Mouse (Mus musculus) right cerebral cortex, adult 18-20 months (tissue): ENCODE data around the gene Mettl25.
A peak's percentile ranks its signal among the peaks of the same experiment; 100 is the strongest.

Experiments used
- DNase-seq: peaks from one replicate; pipeline ENCODE4 v3.0.0; 2022; ENCODE audit warnings: mixed read lengths

Gene Mettl25

DNA sequence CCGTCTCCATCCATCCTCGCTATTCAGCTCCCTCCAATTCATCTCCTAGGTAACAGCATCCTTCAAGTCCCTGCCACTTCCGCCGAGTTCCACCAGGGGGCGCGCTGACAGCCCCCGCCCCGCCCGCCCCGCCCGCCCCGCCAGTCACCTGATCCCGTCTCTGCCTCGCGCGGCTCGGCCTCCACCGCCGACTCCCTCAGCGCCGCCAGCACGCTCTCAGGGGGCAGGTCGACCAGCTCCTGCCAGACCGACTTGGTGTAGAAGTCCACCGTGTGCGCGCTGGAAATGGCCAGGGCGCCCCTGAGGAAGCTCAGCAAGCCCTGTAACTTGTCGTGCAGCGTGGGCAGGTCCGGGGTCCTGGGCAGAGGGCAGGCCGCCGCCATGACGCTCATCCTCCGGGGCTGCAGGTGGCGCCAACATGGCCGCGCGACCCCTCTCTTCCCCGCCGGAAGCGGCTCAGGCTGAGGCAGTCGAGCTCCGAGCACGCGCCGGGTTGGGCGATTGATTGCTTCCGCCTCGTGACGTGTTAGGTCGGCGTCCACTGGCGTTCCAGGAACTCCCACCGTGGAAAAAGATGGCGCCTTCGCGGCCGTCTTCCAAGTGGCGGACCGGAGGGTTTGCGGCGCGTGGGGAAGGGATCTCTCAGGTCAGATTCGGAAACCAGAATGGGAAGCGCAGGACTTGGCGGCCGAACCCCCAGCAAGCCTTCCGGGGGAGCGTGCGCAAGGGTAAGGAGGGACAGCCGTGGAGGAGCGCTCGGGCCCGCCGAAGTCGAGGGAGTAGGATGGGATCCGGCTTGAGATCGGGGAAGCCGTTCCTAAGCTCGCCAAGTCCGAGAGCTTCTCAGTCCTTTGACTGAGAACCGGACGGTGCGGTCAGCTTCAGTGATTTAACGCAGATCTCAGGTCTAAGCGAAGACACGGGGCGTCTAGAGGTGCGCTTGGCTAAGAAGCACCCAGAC, at the start of gene Mettl25, which contains the start of gene Ccdc59:
Mettl25 (minus strand) TSS at position 453 of the 961 bp plus-strand sequence.
Ccdc59 (plus strand) TSS at position 140 of the 961 bp plus-strand sequence.
- DNase-seq, result peak; percentile 98

DNA sequence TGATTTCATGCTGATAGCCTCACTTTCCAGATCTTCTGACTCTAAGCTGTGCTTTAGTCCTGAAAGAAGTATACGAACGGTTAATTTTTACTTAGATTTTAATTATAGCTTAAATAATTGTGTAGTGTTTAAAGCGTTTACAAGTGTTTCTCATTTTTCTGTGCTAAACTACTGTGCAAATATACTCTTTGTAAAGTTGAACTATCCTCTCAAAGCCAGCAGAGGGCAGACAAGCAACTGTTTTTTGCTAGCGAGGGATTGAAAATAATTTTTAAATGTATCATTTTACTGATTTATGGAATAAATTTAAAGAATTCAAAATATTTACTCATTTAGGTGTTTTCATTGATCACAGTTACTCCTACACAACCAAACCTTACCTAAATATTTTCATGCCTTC, 26.1 kb upstream of the Mettl25 start:
- DNase-seq, result no peak

DNA sequence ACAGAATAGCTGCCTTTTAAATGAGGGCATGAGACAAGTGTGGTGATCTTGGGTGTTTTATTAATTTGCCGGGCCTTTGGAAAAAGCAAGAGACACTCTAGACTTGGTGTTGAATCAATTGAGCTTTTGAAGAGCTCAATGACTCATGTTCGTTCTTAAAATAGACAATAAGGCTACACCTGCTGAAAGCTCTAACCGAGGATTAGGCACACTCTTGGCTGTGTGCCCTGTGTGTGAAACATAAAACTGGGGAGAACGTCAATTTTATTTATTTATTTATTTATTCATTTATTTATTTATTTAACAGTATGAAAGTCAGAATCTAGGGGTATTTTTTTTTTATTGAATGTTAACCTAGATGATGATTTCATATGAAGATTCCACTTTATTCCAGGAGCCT, 10.0 kb upstream of the Mettl25 start:
- no peak for DNase-seq

GRCm38 (mm10) chr10:105850286-105850685, 9.1 kb upstream of the Mettl25 start:
- DNase-seq, result no peak

GRCm38 (mm10) chr10:105842574-105842973, 1.4 kb upstream of the Mettl25 start:
- DNase-seq, result no peak

DNA sequence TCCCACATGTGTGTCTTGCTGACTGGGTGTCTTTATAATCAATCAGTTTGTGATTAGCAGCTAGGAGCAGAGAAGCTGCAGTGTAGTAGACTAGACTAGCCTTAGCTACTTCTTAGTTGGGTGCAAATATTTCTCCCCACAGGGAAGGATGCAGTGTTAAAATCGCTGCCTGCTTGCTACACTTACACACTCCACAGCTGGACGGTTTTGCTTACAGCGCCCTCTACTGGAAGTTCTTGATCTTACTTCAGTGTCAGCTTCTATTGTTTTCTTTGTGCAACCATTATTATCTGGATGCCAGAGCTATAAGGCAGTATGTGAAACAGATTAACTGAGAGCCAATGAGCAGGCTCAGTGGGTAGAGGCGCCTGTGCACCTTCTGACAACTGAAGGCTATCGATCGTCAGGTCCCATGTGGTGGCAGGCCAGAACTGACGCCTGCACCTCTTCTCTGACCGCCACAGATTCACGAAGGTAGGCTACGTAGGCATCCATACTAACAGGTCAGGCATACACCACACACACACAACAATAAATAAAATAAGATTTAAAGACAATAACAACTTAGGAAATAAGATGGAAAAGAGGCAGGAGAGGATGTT, 6.5 kb downstream of the Mettl25 start:
- peak; percentile 31 for DNase-seq

GRCm38 (mm10) chr10:105806259-105807010, 34.7 kb downstream of the Mettl25 start:
- DNase-seq, result no peak

DNA sequence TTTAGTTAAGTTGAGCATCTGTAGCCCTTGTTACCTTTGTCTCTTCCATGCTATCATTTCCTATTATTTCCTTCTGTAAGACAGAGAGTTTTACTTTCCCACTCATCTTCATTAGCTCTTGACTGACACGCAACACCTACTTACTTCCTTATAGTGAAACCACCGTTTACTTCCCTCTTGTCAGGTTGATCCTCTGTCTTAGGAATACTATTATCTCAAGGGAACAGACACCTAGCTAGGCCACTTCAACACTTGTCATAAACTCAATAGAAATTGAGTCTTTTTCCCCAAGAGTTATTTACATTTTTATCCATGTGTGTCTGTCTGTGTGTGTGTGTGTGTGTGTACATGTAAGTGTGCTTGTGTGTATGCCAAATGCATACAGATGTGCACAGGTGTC, 37.7 kb downstream of the Mettl25 start:
- no peak for DNase-seq

DNA sequence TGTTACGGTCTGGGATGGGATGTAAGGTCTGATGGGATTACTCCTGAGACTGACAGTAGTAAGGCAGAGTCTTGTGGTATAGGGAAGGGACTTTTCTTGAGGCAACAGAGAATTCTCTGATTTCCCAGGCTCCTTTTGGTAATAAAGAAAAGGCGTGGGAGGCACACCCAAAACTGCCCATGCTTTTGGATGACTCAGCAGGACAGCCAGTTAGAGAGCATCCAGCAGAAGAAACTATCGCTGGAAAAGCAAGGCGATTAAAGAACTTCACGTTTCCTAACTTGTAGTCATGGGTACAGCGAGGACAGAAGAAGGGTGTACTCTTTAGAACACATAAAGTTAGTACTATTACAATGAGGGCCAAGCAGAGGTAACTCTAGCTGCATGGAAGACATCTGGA, 39.0 kb downstream of the Mettl25 start:
- DNase-seq, result peak; percentile 18

- DNase-seq, result no peak
These were observed 40.0 kb downstream of the Mettl25 start for GRCm38 (mm10) chr10:105801147-105801546.

GRCm38 (mm10) chr10:105797250-105797924, 43.8 kb downstream of the Mettl25 start:
- no peak for DNase-seq

DNA sequence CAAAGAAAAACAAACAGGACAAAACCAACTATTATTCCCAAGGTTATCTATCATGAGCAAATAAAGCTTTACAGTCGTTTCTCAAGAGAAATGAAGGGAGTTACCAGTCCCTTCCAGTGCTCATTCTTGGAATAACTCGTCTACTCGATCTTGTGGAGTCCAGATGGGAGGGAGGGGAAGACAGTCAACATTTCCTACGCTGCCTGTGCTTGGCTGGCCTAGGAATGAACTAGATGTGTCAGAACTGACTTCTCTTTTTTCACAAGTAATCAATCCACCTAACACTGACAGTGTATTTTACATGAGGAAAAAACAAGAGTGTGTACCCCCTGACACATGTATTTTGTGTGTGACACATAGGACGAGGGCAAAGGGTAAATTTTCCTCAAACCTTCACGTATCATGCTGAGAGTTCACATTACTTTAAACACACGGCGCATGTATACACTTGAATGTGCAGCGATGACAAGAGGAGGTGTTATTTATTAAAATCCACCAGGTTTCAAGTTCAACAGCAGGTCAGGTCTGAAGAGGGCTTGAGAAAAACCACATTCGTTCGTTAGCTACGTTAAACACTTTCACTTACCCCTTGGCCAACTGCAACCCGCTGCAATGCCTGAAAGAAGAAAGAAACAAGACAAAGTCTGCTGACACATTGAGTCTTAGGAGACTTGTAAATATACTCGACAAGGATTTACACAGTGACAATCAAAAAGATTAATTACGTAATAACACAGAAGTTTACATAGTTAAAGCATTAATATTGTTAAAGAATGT, 47.2 kb downstream of the Mettl25 start:
- DNase-seq, result no peak

GRCm38 (mm10) chr10:105788744-105789486, 52.3 kb downstream of the Mettl25 start:
- DNase-seq, result peak; percentile 76

GRCm38 (mm10) chr10:105783766-105784165, 57.4 kb downstream of the Mettl25 start:
- DNase-seq, result no peak

GRCm38 (mm10) chr10:105774382-105774781, 66.8 kb downstream of the Mettl25 start:
- DNase-seq, result peak; percentile 73

DNA sequence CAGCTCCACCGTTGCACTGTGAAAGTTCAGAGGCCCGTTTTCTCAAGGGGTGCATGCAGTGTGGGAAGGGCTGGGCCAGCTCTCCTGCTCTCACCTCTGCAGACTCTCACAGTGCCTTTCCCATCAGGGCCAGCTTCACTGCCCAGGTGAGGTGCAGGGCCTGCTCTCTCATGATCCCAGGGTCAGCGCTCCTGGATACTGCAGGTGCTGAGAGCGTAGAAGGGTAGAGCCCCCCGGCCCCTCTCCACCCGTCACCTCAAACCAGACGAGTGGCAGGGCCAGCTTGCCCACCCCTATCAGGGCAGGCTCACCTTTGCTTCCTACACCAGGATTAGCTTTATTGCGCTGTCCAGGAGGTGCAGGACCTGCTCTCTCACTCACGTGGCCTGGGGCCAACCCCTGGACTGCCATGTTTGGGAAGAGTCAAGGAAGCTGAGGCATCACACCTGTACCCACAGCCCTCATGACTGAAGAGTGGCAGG, 68.3 kb downstream of the Mettl25 start:
- no peak for DNase-seq

DNA sequence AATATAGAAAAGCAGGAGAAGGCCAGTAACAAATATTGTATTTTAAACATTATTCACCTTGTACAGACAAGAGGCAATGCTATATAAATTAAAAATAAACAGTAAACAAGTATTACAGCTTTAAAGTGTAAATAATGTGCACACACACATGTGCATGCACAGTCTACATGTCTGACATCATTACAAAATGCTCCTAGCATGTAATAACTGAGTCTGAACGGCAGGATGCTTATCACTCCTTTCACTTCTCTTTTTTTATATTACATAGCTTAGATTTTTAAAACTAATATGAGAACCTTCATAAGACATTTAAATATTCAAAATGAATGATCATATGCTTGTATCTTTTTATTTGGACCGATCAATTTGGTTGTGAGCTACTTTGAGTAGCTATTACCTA, 77.2 kb downstream of the Mettl25 start:
- DNase-seq, result no peak

GRCm38 (mm10) chr10:105760460-105760859, 80.7 kb downstream of the Mettl25 start:
- DNase-seq, result no peak

GRCm38 (mm10) chr10:105760046-105760445, 81.1 kb downstream of the Mettl25 start:
- DNase-seq, result no peak

DNA sequence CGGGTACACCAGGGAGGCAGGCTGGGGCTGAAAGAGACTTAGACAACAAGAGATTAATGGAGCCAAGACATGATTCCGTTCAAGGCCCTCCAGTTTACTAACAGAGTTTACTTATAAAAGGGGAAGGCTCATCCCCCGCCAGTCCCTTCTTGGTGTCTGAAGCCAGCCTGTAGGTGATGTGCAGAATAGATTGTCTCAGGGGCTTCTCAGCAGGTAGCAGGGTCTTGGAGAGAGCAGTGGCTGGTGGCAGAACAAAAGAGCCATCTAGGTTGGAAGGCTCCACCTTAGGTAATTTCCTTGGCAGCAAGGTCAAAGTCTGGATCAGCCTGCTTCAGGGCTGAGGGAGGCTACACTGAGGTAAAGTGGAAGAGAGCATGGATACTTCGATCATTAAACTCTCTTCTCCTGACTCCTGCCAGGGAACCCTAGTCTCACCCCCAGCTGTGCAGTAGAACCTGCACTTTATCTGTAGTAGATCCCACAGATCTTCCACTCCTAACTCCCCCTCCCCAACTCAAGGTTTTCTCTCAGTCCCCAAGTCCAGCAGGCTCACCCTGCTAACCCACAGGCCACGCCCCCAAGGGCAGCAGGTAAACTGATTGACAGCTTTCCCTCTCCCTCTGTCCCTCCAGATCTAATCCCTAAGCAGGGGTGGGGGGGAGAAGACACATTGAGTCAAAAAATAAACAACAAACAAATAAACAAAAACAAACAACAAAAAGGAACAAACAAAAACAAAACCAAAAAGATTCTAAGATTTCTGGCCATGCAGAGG, 87.2 kb downstream of the Mettl25 start:
- DNase-seq, result no peak
